Mouse (Mus musculus) testis, adult 2 months (tissue): Measurements from ENCODE around the gene 9230102O04Rik.

Source experiments
- CTCF ChIP-seq: fragments of 200-500 bp; IDR thresholded peaks from 2 replicates; pipeline ENCODE4 v1.5.1; 2012; ENCODE audit warnings: low read depth, mild to moderate bottlenecking, inconsistent platforms, low read length, moderate library complexity; ENCODE audit not compliant: control insufficient read depth, insufficient read depth, insufficient replicate concordance
- POLR2A ChIP-seq: fragments of 200-500 bp; IDR thresholded peaks from 2 replicates; pipeline ENCODE4 v1.6.1; 2012; ENCODE audit warnings: low read depth, mild to moderate bottlenecking, inconsistent platforms, low read length, moderate library complexity; ENCODE audit not compliant: control insufficient read depth

DNA sequence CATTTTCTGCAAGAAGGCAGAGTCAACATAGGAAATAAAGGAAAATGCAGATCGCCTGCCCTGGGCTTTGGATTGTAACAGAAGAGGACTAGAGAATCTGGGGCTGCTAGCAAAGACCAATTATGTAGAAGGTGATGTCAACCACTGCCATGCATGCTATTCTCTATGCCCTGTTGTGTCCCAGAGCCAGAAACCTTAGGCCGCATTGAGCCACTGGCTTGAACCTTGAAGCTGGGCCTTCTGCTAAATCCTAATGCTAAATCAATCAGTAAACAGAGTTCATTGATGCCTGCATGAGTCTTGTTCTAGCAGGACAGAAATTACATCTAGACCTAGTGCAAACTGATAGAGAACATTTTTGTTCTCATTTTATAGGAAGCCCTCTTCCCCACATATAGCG lies 3.3 kb downstream of the 9230102O04Rik start:
- no peak for TF ChIP-seq POLR2A
- TF ChIP-seq CTCF, result no peak
